Comparison of ENCODE assay signal across 20 mouse cellular contexts in the genomic region with DNA sequence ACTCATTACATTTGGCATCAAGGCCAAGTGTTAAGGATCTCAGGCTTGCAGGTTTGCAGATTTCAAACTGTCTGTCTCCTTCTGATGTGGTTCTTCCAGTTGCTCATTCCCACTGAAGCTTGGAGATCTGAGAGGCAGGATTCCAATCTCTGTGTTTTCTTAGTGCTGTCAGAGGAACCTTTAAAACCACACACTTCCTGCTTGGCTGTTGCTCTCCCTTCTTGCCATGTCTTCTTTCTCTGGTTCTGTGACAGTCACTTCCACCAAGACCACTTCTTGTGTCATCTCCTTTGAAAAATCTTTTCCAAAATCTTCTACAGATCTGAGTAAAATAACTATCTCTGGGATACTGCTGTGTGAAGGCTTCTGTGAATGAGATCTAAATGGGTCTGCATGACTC.
A peak's percentile ranks its signal among the peaks of the same experiment; 100 is the strongest.
DNase-seq lines count a peak whose midpoint lies in the region.
"Had no signal": no experiment of that assay in that cellular context is flagged by ENCODE, and none has a peak within 500 bp of the region (broad histone marks: within the 10 kb centered on the region; RNA-seq: fewer than 3 reads in every experiment).

No protein-coding gene starts in this region.

- DNase-seq in heart, adult 11 months, result peak; percentile 35
- DNase-seq in heart, adult 18-20 months, result no peak
- DNase-seq in T-cell, adult 2 months (ENCODE audit: low spot score), result peak; percentile 30
- peak; percentile 48 for DNase-seq in induced T-regulatory cell, adult 2 months (ENCODE audit: low read depth)
- peak; percentile 57 for DNase-seq in naive thymus-derived CD4-positive, alpha-beta T cell, adult 2 months (ENCODE audit: low read depth)
- no peak for DNase-seq in kidney, postnatal 14 days
- no peak for DNase-seq in adrenal gland, adult 8-10 months
- no peak for DNase-seq in cerebellum, adult 11 months
- DNase-seq: adrenal gland, postnatal 10 days; adrenal gland, postnatal 36 days; cerebellum, adult 11-12 months; cerebellum, adult 8-10 months; cerebellum, postnatal 14 days; forebrain, postnatal 0 days; gastrocnemius, adult 2 months; gastrocnemius, postnatal 14 days; heart, adult 2 months; heart, postnatal 14 days; heart, postnatal 4 days; kidney, adult 2 months had no signal

Comparison
In these comparisons a context has a peak if more than half of its experiments do, and no peak if none do; other contexts are left out.
1. DNase-seq: peak in heart, adult 11 months (single experiment), T-cell, adult 2 months (single experiment), induced T-regulatory cell, adult 2 months (single experiment) and naive thymus-derived CD4-positive, alpha-beta T cell, adult 2 months (single experiment); none in heart, adult 18-20 months (0 of 2), kidney, postnatal 14 days (single experiment), adrenal gland, adult 8-10 months (single experiment) and cerebellum, adult 11 months (single experiment).